Mouse (Mus musculus): ENCODE data around the gene Sema7a.

Gene Sema7a

DNA sequence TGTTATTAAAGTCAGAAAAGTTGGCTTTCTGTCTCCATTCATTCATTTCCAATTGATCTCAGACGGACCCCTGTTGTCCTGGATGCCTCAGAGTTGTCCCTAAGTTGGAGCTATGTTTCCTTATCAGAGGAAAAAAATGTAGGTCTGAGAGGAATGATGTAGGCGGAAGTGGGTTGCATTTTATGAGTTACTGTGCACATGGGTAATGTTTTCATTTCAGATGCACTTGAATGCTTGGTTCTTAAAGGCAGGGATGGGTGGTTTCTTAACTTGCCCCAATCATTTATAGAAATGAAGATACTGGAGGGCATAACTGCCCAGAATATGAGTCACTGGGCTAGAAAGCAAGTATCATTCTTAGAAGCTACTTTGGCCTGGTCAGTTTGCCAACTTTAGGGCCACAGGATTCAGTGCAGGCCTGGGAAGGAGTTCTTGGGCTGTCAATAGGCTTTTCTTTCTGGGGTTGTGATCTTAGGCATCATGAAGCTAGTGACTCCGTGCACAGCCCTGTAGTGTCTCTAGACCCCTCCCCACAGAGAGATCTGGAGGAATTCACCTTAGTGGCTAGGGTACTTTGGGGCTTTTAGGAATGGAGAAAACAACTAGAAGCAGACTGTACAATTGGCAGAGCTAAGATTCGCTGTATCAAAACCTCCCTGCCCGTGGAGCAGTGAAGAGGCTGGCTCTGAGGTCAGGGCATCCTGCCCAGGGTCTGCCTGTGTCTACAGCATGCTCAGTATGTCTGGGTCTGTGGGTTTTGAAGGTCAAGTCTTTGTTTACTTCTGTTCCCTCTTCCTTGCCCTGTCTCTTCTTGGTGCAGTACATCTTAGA, 1.5 kb upstream of the Sema7a start:
- DNase-seq (ENCODE audit: low read depth): peak; percentile 50

DNA sequence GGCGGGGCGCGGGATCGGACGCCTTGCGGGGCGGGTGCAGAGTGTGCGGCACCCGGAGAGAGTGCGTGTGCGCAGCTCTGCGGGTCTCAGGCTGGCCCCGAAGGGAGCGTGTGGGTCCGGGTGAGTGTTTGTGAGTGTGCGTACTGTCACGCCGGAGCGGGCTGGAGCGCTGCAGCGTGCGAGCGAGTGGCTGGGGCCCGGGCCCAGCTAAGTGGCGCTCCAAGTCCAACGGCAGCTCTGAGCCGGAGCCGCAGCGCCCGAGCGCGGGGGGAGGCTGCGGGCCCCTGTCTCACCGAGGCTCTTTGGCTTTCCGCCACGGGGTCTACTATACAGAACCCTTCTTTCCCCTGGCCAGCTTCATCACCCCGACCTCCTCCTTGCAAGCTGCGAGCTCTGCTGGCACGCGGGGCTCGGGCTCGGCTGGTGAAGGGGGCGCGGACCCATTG, 460 bp downstream of the Sema7a start:
- DNase-seq (ENCODE audit: low read depth): peak; percentile 5

DNA sequence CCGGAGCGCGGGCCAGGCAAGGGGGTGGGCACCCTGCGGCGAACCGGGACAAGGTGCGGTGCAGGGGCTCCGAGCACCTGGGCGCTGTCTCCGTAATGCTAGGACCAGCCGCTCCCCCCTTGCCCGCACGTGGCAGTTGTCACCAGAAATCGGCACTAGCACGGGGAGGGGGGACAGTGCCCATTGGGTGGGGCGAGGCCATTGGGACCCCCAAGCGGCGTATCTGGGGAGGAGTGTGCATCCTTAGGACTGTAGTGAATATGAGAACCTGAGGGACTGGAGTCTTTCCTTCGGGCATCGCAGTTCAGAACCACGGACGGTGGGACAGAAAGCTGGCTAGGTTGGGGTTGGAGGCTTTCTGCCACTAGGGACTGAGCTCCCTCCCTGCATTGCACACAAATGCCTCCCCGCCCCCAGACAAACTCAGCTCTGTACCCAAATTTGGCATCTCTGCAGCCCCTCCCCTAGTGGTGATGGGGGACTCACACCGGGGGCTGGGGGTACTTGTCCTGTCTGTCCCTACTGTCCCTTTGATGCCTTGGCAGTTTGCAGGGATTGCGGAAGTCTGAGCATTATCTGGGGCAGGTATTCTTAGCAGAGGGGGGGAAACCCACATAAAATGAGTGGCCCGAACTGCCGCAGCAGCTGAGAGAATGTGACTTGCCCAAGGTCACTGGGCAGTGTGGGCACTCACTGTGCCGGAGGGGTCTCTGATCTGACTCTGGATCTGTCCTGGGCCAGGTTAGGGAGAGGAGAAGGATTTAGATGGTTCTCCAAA, 1.1 kb downstream of the Sema7a start:
- DNase-seq (ENCODE audit: low read depth): peak; percentile 13

- DNase-seq (ENCODE audit: low read depth): no peak
Observed at GRCm38 (mm10) chr9:57942039-57942438, 2.1 kb downstream of the Sema7a start.

- no peak for DNase-seq (ENCODE audit: low read depth)
Observed at GRCm38 (mm10) chr9:57943067-57943466, 3.2 kb downstream of the Sema7a start.

- DNase-seq (ENCODE audit: low read depth): peak; percentile 56
Observed at GRCm38 (mm10) chr9:57944572-57944971, 4.7 kb downstream of the Sema7a start.

DNA sequence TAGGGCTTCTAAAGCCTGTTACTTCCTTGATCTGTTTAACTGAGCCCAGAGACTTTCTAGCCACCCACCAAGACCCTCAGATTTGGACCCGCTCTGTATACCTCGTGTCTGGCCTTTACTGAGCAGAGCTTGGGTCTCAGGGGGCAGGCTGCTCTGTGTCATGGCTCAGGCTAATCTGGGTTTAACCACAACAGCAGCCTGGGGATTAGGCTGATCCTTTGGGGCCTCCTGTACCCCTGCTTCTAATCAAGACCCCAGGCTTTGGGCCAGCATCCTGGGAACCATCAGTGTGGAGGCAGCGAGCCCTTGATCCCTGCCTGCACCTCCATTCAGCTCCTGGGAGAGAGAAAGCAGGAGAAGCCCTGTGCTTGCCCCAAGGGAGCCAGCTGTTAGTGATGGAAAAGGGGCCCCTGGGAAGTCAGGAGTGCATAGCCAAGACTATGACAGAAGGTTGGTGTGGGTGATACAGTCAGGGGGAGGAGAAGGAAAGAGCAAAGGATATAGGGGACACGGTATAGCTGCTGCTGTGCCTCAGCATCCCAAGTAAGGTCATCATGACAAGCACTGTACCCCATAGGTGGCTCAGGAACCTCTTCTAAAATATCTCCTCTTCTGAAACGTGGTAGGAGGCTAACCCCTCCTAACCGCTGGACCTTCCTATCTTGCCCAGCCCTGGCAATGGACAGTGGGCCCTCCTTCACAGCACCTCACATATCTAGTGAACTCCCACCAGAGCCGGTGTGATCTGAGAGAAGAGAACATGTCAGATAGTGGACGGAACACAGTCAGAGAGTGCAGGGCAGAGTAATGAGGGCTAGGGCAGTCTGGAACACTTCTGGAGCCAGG, 6.1 kb downstream of the Sema7a start:
- DNase-seq (ENCODE audit: low read depth): no peak

- no peak for DNase-seq (ENCODE audit: low read depth)
Observed at GRCm38 (mm10) chr9:57947381-57948030, 7.6 kb downstream of the Sema7a start.

DNA sequence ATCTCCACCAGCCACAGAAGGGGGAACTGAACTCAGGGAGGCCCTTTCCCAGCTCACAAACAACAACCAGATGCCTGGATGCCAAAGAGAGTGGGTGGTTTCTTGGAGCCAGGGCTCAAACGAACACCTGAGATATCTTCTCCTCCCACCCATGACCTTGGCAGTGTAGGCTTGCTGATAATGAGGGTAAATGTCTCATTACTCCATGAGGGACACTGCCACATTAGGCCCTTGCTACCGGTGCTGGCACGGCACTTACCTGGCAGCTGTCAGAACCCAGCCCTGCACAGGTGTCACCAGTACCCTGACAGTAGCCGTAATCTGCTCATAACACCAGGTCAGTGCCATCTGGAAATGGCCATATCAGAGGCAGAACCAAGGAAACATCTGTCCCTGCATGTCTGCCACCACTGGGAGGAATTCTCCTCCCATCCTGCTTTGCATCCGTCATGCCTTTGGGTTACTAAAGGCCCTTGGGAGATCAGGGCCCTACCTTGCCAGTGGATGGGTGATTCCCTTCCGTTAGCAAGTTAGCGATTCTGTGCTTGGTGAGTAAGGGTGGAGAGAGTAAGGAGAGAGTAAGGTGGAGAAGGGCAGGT, 8.5 kb downstream of the Sema7a start:
- DNase-seq (ENCODE audit: low read depth): no peak

DNA sequence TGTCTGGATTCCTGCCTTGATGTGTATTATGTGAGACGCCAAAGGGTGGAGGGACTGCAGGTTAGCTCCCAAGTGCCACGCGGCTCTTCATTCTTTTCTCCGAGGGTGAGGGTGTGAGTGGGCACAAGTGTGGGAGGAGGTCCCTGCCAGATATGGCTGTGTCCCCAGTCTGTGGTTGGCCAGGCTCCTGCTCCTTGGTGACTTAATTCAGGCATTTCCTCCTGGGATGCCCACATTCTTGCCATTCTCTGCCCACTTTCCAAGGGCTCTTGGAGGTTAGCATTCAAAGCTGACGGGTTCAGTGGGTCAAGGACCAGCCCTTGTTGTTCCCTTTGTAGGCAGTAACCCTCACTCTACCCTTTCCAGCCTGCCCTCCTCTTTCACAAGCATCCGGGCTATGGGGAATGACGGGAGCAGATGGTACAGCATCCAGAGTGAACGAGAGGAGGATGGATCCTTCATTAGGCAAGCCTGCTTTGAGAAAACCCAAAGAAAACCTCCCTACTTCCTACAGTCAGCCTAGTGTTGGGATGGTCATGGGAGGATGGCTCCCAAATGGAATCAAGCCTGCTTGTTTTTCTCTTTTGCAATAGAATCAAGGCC, 9.3 kb downstream of the Sema7a start:
- DNase-seq (ENCODE audit: low read depth): no peak

- no peak for DNase-seq (ENCODE audit: low read depth)
Observed at GRCm38 (mm10) chr9:57949879-57950278, 10.0 kb downstream of the Sema7a start.

- DNase-seq (ENCODE audit: low read depth): no peak
Observed at GRCm38 (mm10) chr9:57950519-57950918, 10.6 kb downstream of the Sema7a start.

GRCm38 (mm10) chr9:57951993-57952392, 12.1 kb downstream of the Sema7a start:
- DNase-seq (ENCODE audit: low read depth): no peak

- DNase-seq (ENCODE audit: low read depth): no peak
Observed at GRCm38 (mm10) chr9:57954962-57955744, 15.2 kb downstream of the Sema7a start.

- DNase-seq (ENCODE audit: low read depth): no peak
Observed at GRCm38 (mm10) chr9:57955764-57956163, 15.9 kb downstream of the Sema7a start.

DNA sequence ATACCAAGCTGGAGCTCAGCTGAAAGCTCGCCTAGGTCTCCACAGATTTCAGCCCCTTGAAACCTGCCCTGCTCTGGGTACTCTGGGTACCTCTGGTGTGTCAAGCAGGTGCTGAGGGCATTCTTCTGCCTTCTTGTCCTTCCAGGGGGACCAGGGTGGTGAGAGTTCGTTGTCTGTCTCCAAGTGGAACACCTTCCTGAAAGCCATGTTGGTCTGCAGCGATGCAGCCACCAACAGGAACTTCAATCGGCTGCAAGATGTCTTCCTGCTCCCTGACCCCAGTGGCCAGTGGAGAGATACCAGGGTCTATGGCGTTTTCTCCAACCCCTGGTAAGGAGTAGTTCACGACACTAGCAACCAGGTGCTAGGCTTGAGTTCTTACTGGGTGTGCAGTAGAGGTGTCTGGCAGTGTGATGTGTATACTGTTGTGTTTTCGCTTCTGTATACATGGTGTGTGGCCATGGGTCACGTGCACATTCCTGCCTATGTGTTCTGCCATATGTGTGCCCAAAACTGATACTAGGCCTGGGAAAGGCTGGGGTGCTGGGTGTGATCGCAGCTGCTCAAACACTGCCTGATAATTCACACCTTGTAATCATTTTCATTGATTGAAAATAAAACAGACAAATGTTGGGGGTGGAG, 16.4 kb downstream of the Sema7a start:
- no peak for DNase-seq (ENCODE audit: low read depth)

DNA sequence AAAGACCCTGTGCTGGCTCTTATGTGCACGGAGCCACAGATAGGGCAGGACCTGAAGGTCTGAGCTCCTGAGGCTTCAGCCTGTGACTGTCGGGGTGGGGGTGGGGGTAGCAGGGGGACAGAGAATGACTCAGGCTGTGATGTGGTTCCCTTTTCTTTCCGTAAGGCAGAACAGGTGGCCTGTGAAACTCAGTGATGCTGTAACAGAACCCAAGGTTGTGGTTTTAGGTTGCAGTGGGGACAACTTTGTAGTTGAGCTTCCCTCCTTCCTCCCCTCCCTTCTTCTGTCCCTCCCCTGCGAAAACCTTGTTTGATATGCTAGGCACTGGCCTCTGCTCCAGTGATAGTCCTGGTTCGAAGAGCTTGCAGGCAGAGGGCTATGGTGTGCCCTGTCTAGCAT, 16.9 kb downstream of the Sema7a start:
- DNase-seq (ENCODE audit: low read depth): no peak

GRCm38 (mm10) chr9:57958615-57959014, 18.7 kb downstream of the Sema7a start:
- no peak for DNase-seq (ENCODE audit: low read depth)

- no peak for DNase-seq (ENCODE audit: low read depth)
Observed at GRCm38 (mm10) chr9:57959399-57959798, 19.5 kb downstream of the Sema7a start.
